Mouse (Mus musculus) limb, embryonic 14.5 days (tissue): ENCODE results near the gene Psap. TPM values are rescaled to one million over a fixed set of nuclear protein-coding genes. Genes with fewer than 3 reads are reported as not detected.

ENCODE experiments used
- ATAC-seq: fragments of 200-750 bp; cut with Nextera tagmentation; 2 replicates; pipeline ENCODE4 v1.8.0; 2017; ENCODE audit warnings: low read depth, moderate number of reproducible peaks, moderate TSS enrichment; ENCODE audit not compliant: low FRiP score
- DNase-seq: peaks from one replicate; pipeline ENCODE4 v3.0.0-alpha.2; 2015; ENCODE audit warnings: low spot score
- H3K27ac ChIP-seq: fragments of 300-500 bp; sonication (generic); replicated peaks from 2 replicates; pipeline ENCODE4 v1.5.1; 2014; ENCODE audit warnings: low read depth, mild to moderate bottlenecking, low read length, moderate library complexity, mixed read lengths
- H3K27me3 ChIP-seq: fragments of 300-500 bp; sonication (generic); 2 replicates; pipeline ENCODE4 v1.6.1; 2014; ENCODE audit warnings: low read length, mixed read lengths; ENCODE audit not compliant: control insufficient read depth, insufficient read depth
- H3K36me3 ChIP-seq: fragments of 300-500 bp; sonication (generic); 2 replicates; pipeline ENCODE4 v1.6.1; 2014; ENCODE audit warnings: mild to moderate bottlenecking, low read length, moderate library complexity, mixed read lengths; ENCODE audit not compliant: control insufficient read depth, insufficient read depth
- H3K4me1 ChIP-seq: fragments of 300-500 bp; sonication (generic); 2 replicates; pipeline ENCODE4 v1.6.1; 2014; ENCODE audit warnings: antibody characterized with exemption, low read length, mixed read lengths; ENCODE audit not compliant: control insufficient read depth, insufficient read depth
- H3K4me2 ChIP-seq: fragments of 300-500 bp; sonication (generic); replicated peaks from 2 replicates; pipeline ENCODE4 v1.6.1; 2014; ENCODE audit warnings: low read depth, mild to moderate bottlenecking, low read length, moderate library complexity; ENCODE audit not compliant: severe bottlenecking
- H3K4me3 ChIP-seq: fragments of 300-500 bp; sonication (generic); replicated peaks from 2 replicates; pipeline ENCODE4 v1.5.1; 2014; ENCODE audit warnings: low read length
- H3K9ac ChIP-seq: fragments of 300-500 bp; sonication (generic); 2 replicates; pipeline ENCODE4 v1.6.1; 2014; ENCODE audit warnings: mild to moderate bottlenecking, low read depth, low read length, moderate library complexity; ENCODE audit not compliant: severe bottlenecking
- H3K9me3 ChIP-seq: fragments of 300-500 bp; sonication (generic); 2 replicates; pipeline ENCODE4 v1.6.1; 2016; ENCODE audit warnings: low read length; ENCODE audit not compliant: control insufficient read depth
- POLR2A ChIP-seq: fragments of 200-500 bp; IDR thresholded peaks from 2 replicates; pipeline ENCODE4 v1.8.0; 2012; ENCODE audit warnings: inconsistent platforms, mild to moderate bottlenecking, moderate library complexity, borderline replicate concordance; ENCODE audit not compliant: insufficient read depth, insufficient read length; ENCODE audit errors: extremely low read depth
- WGBS: fragments of 180-500 bp; shearing (Covaris S2); extraction: QIAGEN DNeasy Blood & Tissue Kit; methylation state at CpG from one replicate; pipeline ENCODE4 v1.1.7; 2014; 5-methylcytosine and 5-hydroxymethylcytosine counted together
- polyA plus RNA-seq, 2 experiments: library from polyadenylated mRNA; depleted of rRNA in 1 of 2; stranded (reverse) in 1 of 2; unstranded in 1 of 2; fragments of >200 nt; fragmentation: Nextera tagmentation in 1 of 2; extraction: Ambion mirVana in 1 of 2; gene quantifications; 2 replicates each; pipeline versions ENCODE4 v1.2.1 to v1.2.3; 2012 to 2014

The Psap gene
- polyA plus RNA-seq, 2 experiments: 121 to 648 TPM

DNA sequence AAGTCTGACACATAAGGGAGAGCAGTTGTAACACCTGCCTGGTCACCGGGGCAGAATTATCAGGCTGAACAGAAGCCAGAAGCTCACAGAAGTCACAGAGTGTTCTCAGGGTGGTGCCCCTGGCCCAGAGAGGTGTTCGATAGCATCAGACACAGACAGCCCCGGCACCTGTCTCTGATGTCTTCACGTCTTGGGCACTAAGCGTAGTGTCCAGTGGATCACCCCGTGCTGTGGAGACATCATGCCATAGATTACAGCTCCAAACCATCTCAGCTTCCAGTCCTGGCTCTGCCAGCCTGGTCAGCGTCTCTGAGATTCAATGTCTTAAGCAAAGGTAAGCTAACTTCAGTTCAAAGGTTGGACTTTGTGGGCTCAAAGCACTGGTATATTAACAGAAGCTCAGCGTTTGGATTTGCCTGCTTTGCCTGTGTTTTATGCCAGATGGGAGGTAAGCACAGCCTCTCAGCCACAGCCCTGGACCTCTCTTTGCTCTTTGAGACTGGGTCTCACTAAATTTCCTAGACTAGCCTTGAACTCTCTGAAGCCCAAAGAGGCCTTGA lies 10.5 kb upstream of the Psap start:
- TF ChIP-seq POLR2A: no peak
- Histone ChIP-seq H3K4me3 (no peak overlapping the region), H3K27ac (no peak overlapping the region), H3K9ac (no peak overlapping the region), H3K4me1 (no peaks in the 10 kb centered on the region), H3K9me3 (no peaks in the 10 kb centered on the region), H3K27me3 (no peaks in the 10 kb centered on the region), H3K4me2 (no peak overlapping the region), H3K36me3 (no peaks in the 10 kb centered on the region)
- WGBS: 93% methylated on average over 8 of the region's 8 CpGs
- ATAC-seq (no peak), DNase-seq (no peak)

GRCm38 (mm10) chr10:60268738-60269137 lies 8.7 kb upstream of the Psap start:
- H3K9ac ChIP-seq: no peak overlapping the region
- H3K4me2 ChIP-seq: no peak overlapping the region
- no peaks in the 10 kb centered on the region for H3K9me3 ChIP-seq
- WGBS: 76% methylated on average over 11 of the region's 11 CpGs
- no peak for DNase-seq
- H3K27me3 ChIP-seq: no peaks in the 10 kb centered on the region
- no peak for ATAC-seq
- H3K4me3 ChIP-seq: no peak overlapping the region
- no peaks in the 10 kb centered on the region for H3K4me1 ChIP-seq
- no peaks in the 10 kb centered on the region for H3K36me3 ChIP-seq
- H3K27ac ChIP-seq: no peak overlapping the region
- no peak for TF ChIP-seq POLR2A

- no peak for TF ChIP-seq POLR2A
- H3K4me3 ChIP-seq: no peak overlapping the region
- WGBS: 75% methylated on average over 13 of the region's 13 CpGs
- H3K27ac ChIP-seq: no peak overlapping the region
- no peaks in the 10 kb centered on the region for H3K27me3 ChIP-seq
- DNase-seq: no peak
- H3K9me3 ChIP-seq: no peaks in the 10 kb centered on the region
- H3K4me1 ChIP-seq: no peaks in the 10 kb centered on the region
- no peaks in the 10 kb centered on the region for H3K36me3 ChIP-seq
- no peak overlapping the region for H3K4me2 ChIP-seq
- no peak for ATAC-seq
- H3K9ac ChIP-seq: no peak overlapping the region
Measured at GRCm38 (mm10) chr10:60269141-60270064, 8.0 kb upstream of the Psap start.

DNA sequence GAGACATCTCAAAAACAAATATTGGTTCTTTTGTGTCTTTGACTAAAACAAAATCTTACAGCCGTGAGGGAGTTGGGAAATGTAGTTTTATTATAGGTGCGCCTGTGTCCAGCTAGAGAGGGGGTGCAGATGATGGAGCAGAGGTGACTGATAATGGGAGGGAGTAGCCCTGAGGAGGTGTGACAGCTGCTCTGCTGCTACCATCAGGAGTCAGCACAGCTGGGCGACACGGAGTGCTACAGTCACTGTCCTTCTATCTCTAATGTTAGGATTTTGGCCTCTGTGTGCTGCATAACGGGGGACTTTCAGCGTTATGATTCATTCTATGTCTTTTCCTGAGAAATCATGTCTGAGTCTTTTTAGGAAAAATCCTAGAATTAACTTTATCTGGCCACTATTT lies 6.4 kb upstream of the Psap start:
- Histone ChIP-seq H3K36me3 (no peaks in the 10 kb centered on the region), H3K4me1 (no peaks in the 10 kb centered on the region), H3K4me3 (no peak overlapping the region), H3K9me3 (no peaks in the 10 kb centered on the region), H3K4me2 (no peak overlapping the region), H3K27ac (no peak overlapping the region), H3K9ac (no peak overlapping the region), H3K27me3 (no peaks in the 10 kb centered on the region)
- 68% methylated on average over 6 of the region's 6 CpGs for WGBS
- ATAC-seq (no peak), DNase-seq (no peak)
- no peak for TF ChIP-seq POLR2A

DNA sequence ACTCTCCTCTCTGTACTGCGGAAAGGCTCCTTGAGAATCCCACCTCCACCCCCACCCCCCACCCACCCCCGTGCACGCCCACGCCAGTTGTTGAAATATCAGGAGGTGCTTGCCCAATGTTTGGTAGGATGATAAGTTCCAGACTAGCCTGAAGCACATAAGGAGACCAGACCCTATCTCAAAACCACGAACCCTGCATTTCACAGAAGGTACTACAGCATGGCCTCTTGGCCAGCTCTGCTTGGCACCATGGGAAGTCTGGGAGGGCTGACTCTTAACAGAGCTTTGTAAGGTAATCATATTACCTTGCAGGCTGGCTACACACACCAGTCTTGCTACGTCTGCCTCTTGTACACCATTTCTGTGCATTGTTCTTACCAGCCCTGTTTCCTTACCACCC lies 5.2 kb upstream of the Psap start:
- ATAC-seq: no peak
- H3K4me2 ChIP-seq: no peak overlapping the region
- TF ChIP-seq POLR2A: no peak

More for the DNA sequence above, 5.2 kb upstream of the Psap start:
- Histone ChIP-seq H3K4me1 (no peaks in the 10 kb centered on the region; the same call in 1 of the 2 replicates), H3K9ac (no peak overlapping the region), H3K9me3 (no peaks in the 10 kb centered on the region), H3K36me3 (no peaks in the 10 kb centered on the region), H3K27ac (no peak overlapping the region), H3K27me3 (no peaks in the 10 kb centered on the region), H3K4me3 (no peak overlapping the region)
- 35% methylated on average over 6 of the region's 6 CpGs for WGBS
- no peak for DNase-seq
